Mouse (Mus musculus) intestine, embryonic 14.5 days (tissue): ENCODE results near the gene Nkd2. TPM values are rescaled to one million over a fixed set of nuclear protein-coding genes. Genes with fewer than 3 reads are reported as not detected.

Source experiments
- ATAC-seq: fragments of 200-750 bp; cut with Nextera tagmentation; replicated peaks from 2 replicates; pipeline ENCODE4 v1.8.0; 2017; ENCODE audit warnings: low read depth, moderate number of reproducible peaks, moderate TSS enrichment, moderate library complexity; ENCODE audit not compliant: low FRiP score, low TSS enrichment
- DNase-seq: peaks from one replicate; pipeline ENCODE4 v3.0.0-alpha.2; 2018; ENCODE audit warnings: low spot score
- H3K27ac ChIP-seq: fragments of 300-500 bp; sonication (generic); 2 replicates; pipeline ENCODE4 v1.5.1; 2014; ENCODE audit warnings: low read depth, mild to moderate bottlenecking, control low read depth
- H3K27me3 ChIP-seq: fragments of 300-500 bp; sonication (generic); replicated peaks from 2 replicates; pipeline ENCODE4 v1.6.1; 2014; ENCODE audit warnings: low read length, control low read depth; ENCODE audit not compliant: control insufficient read depth, insufficient read depth
- H3K36me3 ChIP-seq: fragments of 300-500 bp; sonication (generic); 2 replicates; pipeline ENCODE4 v1.6.1; 2014; ENCODE audit warnings: low read length, control low read depth; ENCODE audit not compliant: control insufficient read depth, insufficient read depth
- H3K4me1 ChIP-seq: fragments of 300-500 bp; sonication (generic); replicated peaks from 2 replicates; pipeline ENCODE4 v1.6.1; 2014; ENCODE audit warnings: low read length, control low read depth, mixed read lengths; ENCODE audit not compliant: control insufficient read depth, insufficient read depth
- H3K4me2 ChIP-seq: fragments of 300-500 bp; sonication (generic); 2 replicates; pipeline ENCODE4 v1.6.1; 2014; ENCODE audit warnings: low read length
- H3K4me3 ChIP-seq: fragments of 300-500 bp; sonication (generic); 2 replicates; pipeline ENCODE4 v1.5.1; 2014; ENCODE audit warnings: low read depth, low read length, control low read depth, mixed read lengths
- H3K9ac ChIP-seq: fragments of 300-500 bp; sonication (generic); 2 replicates; pipeline ENCODE4 v1.6.1; 2014; ENCODE audit warnings: mild to moderate bottlenecking, low read length
- H3K9me3 ChIP-seq: fragments of 300-500 bp; sonication (generic); 2 replicates; pipeline ENCODE4 v1.6.1; 2016; ENCODE audit warnings: low read length, control low read depth; ENCODE audit not compliant: control insufficient read depth
- WGBS: fragments of 180-500 bp; shearing (Covaris S2); extraction: QIAGEN DNeasy Blood & Tissue Kit; methylation state at CpG from one replicate; pipeline ENCODE4 v1.1.7; 2014; 5-methylcytosine and 5-hydroxymethylcytosine counted together
- polyA plus RNA-seq: library from polyadenylated mRNA; unstranded; fragments of >200 nt; fragmentation: Nextera tagmentation; extraction: Ambion mirVana; gene quantifications from 2 replicates; pipeline ENCODE4 v1.2.1, GENCODE M21; 2014

Nkd2 gene
- polyA plus RNA-seq, 1 experiment from 2014 or later = 4.2 TPM

DNA sequence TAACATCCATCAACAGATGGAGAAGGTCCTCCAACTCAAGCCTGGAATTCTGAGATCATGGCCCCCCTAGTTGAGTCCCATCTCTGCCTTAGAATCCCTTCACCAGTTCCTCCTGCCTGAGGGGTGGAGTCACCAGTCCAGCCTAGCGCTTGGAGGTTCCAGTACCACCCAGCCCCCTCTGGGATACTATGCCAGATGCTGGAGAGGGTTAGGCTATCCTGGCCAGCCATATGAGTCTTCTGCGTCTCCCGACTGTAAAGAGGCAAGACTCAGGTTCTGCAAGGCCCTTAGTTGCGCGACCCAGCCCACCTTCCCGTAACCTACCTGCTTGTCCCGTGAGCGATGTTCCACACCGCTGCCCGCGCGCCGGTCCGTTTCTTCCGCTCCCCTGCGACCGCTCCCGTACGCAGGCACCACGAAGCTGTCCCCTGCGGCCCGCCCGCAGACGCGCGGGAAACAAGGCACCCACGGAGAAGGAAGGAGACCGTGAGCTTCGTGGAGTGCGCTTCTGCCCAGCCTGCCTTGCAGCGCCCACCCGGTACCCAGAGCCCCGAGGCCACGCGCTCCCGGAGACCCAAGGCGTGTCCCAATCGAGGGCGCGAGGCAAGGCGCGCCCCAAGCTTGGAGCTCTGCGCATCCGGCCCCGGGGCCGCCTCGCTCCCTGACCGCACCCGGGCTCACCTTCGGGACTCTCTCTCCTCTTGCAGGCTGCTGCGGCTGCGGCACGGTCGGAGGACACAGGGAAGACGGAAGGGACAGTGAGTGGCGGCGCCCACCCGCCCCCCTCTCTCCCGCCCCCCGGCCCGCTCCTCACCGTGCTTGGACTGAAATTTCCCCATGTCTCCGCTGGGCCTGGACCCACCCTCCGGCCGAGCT, 604 bp downstream of the Nkd2 start:
- Histone ChIP-seq H3K4me1 (no peaks in the 10 kb centered on the region; the same call in 1 of the 2 replicates), H3K4me3 (peak overlapping the region; percentile 61), H3K9ac (peak overlapping the region; percentile 52), H3K27ac (no peak overlapping the region), H3K9me3 (no peaks in the 10 kb centered on the region), H3K27me3 (peaks cover 28% of the 10 kb centered on the region), H3K36me3 (no peaks in the 10 kb centered on the region), H3K4me2 (peak overlapping the region; percentile 94)
- peak; percentile 72 for ATAC-seq
- peak; percentile 78 for DNase-seq
- WGBS = under 1% methylated on average over 55 of the region's 65 CpGs

GRCm38 (mm10) chr13:73842696-73843095, 4.7 kb downstream of the Nkd2 start:
- Histone ChIP-seq H3K9me3 (no peaks in the 10 kb centered on the region), H3K4me1 (no peaks in the 10 kb centered on the region; the same call in 1 of the 2 replicates), H3K27me3 (peaks cover 22% of the 10 kb centered on the region), H3K36me3 (no peaks in the 10 kb centered on the region), H3K9ac (no peak overlapping the region), H3K4me3 (no peak overlapping the region), H3K4me2 (no peak overlapping the region), H3K27ac (no peak overlapping the region)
- ATAC-seq = no peak
- DNase-seq = no peak

DNA sequence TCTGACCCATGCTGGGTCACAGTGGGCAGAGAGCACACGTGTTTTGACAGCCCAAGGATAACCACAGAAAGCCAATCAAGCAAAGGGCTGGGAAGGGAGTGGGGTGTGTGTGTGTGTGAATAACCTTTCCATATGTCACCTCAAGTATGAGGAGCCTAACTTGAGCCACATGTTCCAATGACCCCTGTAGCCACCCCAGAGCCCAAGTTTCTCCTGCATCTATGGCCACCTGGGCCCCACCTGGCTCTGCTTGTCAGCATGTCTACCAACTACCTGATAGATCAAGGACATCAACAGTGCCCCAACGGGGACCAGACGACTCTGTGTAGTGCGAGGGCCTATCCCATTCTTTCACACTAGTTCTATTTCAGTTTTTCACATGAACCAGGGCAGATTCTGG, 7.7 kb downstream of the Nkd2 start:
- Histone ChIP-seq H3K4me3 (no peak overlapping the region), H3K4me2 (no peak overlapping the region), H3K27me3 (no peaks in the 10 kb centered on the region), H3K27ac (no peak overlapping the region), H3K9me3 (no peaks in the 10 kb centered on the region), H3K36me3 (no peaks in the 10 kb centered on the region), H3K9ac (no peak overlapping the region), H3K4me1 (no peaks in the 10 kb centered on the region)
- DNase-seq = no peak
- WGBS = 82% methylated on average over 4 of the region's 4 CpGs
- ATAC-seq = no peak

DNA sequence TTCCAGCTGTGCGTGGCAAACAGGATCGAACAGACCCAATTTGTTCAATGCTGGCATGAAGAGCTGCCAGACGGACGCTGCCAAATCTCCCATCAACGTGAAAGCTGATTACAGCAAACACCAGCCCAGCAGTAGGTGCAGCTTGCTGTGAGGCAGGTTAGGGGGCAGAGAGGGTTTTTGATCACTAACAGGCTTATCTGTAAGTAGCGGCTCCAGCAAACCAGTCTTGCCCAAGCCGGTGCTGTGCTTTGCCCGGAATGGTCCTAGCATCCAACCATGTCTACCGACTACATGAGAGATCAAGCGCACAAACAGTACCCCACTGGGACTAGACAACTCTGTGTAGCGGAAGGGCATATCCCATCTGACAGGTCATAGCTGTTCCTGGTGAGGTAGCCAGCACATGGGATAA, 8.3 kb downstream of the Nkd2 start:
- no peak overlapping the region for H3K4me3 ChIP-seq
- H3K9me3 ChIP-seq = no peaks in the 10 kb centered on the region
- WGBS = 87% methylated on average over 11 of the region's 11 CpGs
- no peak overlapping the region for H3K9ac ChIP-seq
- H3K27me3 ChIP-seq = no peaks in the 10 kb centered on the region
- H3K36me3 ChIP-seq = no peaks in the 10 kb centered on the region
- H3K27ac ChIP-seq = no peak overlapping the region
- no peak overlapping the region for H3K4me2 ChIP-seq
- DNase-seq (no peak), ATAC-seq (no peak)
- H3K4me1 ChIP-seq = no peaks in the 10 kb centered on the region

- Histone ChIP-seq H3K9ac (no peak overlapping the region), H3K27ac (no peak overlapping the region), H3K4me3 (no peak overlapping the region), H3K4me1 (no peaks in the 10 kb centered on the region; the same call in 1 of the 2 replicates), H3K36me3 (no peaks in the 10 kb centered on the region), H3K4me2 (no peak overlapping the region), H3K9me3 (no peaks in the 10 kb centered on the region), H3K27me3 (no peaks in the 10 kb centered on the region)
- no peak for DNase-seq
- ATAC-seq = no peak
- WGBS = 78% methylated on average over 8 of the region's 8 CpGs
Observed at GRCm38 (mm10) chr13:73837708-73838107, 9.7 kb downstream of the Nkd2 start.

- no peaks in the 10 kb centered on the region for H3K9me3 ChIP-seq
Observed at GRCm38 (mm10) chr13:73836491-73836890, 10.9 kb downstream of the Nkd2 start.

DNA sequence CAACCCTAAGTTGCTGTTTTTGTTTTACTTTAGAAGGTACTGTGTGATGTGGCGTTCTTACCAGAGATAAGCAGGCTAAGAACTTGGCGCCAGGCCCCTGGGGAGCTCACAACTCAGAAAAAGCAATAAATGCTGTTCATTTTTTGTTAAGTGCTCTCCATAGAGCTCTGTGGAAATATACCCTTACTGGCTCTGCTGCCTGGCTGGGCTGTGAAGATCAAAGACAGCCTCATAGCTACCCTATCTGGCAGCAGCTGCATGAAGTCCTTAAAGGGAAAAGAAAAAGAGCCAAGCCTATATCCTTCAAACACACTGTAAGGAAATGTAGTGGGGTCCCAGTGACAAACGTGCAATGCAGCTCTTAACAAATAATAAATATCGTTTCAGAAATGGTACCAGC, 11.6 kb downstream of the Nkd2 start:
- no peaks in the 10 kb centered on the region; the same call in 1 of the 2 replicates for H3K4me1 ChIP-seq
- no peak overlapping the region for H3K4me2 ChIP-seq
- H3K4me3 ChIP-seq = no peak overlapping the region
- H3K27ac ChIP-seq = no peak overlapping the region
- DNase-seq = no peak
- ATAC-seq = no peak
- H3K9me3 ChIP-seq = no peaks in the 10 kb centered on the region
- 30% methylated on average over 4 of the region's 4 CpGs for WGBS
- H3K27me3 ChIP-seq = no peaks in the 10 kb centered on the region
- no peaks in the 10 kb centered on the region for H3K36me3 ChIP-seq
- H3K9ac ChIP-seq = no peak overlapping the region

More at GRCm38 (mm10) chr13:73836491-73836890, 10.9 kb downstream of the Nkd2 start:
- 76% methylated on average over 6 of the region's 6 CpGs for WGBS
- ATAC-seq (no peak), DNase-seq (no peak)
- Histone ChIP-seq H3K9ac (no peak overlapping the region), H3K4me2 (no peak overlapping the region), H3K4me3 (no peak overlapping the region), H3K27me3 (no peaks in the 10 kb centered on the region), H3K27ac (no peak overlapping the region), H3K36me3 (no peaks in the 10 kb centered on the region), H3K4me1 (no peaks in the 10 kb centered on the region; the same call in 1 of the 2 replicates)

- Histone ChIP-seq H3K36me3 (no peaks in the 10 kb centered on the region), H3K9ac (no peak overlapping the region), H3K4me2 (no peak overlapping the region), H3K27me3 (no peaks in the 10 kb centered on the region), H3K27ac (no peak overlapping the region), H3K4me3 (no peak overlapping the region), H3K9me3 (no peaks in the 10 kb centered on the region), H3K4me1 (no peaks in the 10 kb centered on the region; the same call in 1 of the 2 replicates)
- WGBS = 59% methylated on average over 12 of the region's 12 CpGs
- ATAC-seq (no peak), DNase-seq (no peak)
Observed at GRCm38 (mm10) chr13:73833809-73834208, 13.6 kb downstream of the Nkd2 start.

DNA sequence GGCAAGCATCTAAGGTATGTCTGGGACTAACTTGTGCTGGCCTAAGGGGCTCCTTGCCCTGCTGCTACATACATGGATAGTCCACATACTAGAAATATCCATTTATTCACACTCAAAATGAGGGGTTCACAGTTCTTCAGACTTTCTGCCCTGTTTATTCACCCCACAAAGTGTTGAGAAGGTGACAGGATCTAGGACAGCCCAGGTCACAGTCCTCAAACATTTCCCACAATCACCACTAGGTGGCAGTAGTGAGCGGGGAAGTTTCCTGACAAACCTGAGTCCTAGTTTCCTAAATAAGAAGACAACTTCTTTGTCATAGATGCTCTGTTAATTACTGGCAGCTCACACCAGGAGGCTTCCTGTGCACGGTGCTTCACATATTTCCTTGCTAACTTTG, 15.9 kb downstream of the Nkd2 start:
- DNase-seq = peak; percentile 87
- WGBS = 1% methylated on average over 2 of the region's 2 CpGs
- H3K4me2 ChIP-seq = no peak overlapping the region

More for the DNA sequence above, 15.9 kb downstream of the Nkd2 start:
- Histone ChIP-seq H3K27me3 (no peaks in the 10 kb centered on the region), H3K4me1 (no peaks in the 10 kb centered on the region; the same call in 1 of the 2 replicates), H3K36me3 (no peaks in the 10 kb centered on the region), H3K27ac (no peak overlapping the region), H3K9me3 (no peaks in the 10 kb centered on the region), H3K9ac (no peak overlapping the region), H3K4me3 (no peak overlapping the region)
- 0 out of 2 replicates have a peak, but pooled peaks have one; percentile 36 for ATAC-seq
